Mouse (Mus musculus) gastrocnemius, adult 2 months (tissue): ENCODE results near the gene Vegfa. TPM values are rescaled to one million over a fixed set of nuclear protein-coding genes. Genes with fewer than 3 reads are reported as not detected.

ENCODE experiments used
- DNase-seq: peaks from one replicate; pipeline ENCODE4 v3.0.0; 2022
- H3K27ac ChIP-seq: fragments of 200-600 bp; 2 replicates; pipeline ENCODE4 v1.8.1; 2022; ENCODE audit warnings: mild to moderate bottlenecking
- H3K4me3 ChIP-seq: fragments of 200-600 bp; 2 replicates; pipeline ENCODE4 v1.8.1; 2022; ENCODE audit warnings: mild to moderate bottlenecking, moderate library complexity
- CTCF ChIP-seq: fragments of 200-600 bp; IDR thresholded peaks from 2 replicates; pipeline ENCODE4 v1.8.1; 2022; ENCODE audit warnings: antibody characterized with exemption, mild to moderate bottlenecking, moderate library complexity
- intact Hi-C: fragments of 180-260 bp; cut with DNase I; formaldehyde crosslinking; loops from one replicate; pipeline ENCODE4 v1.15.1; 2025
- total RNA-seq, 2 experiments: library from RNA; stranded (reverse); gene quantifications; 2 replicates each; pipeline ENCODE4 v1.2.3; 2021

Vegfa gene
- total RNA-seq, 2 experiments from 2014 or later, result 135 to 219 TPM

GRCm38 (mm10) chr17:45971800-45972199, 60.4 kb downstream of the Vegfa start:
- DNase-seq, result peak; percentile 2

GRCm38 (mm10) chr17:45970741-45971550, 61.2 kb downstream of the Vegfa start:
- no peak for TF ChIP-seq CTCF
- Histone ChIP-seq H3K4me3 (no peak overlapping the region), H3K27ac (no peak overlapping the region)
- DNase-seq, result peak; percentile 8
- intact Hi-C loops, result no loop called here

More at GRCm38 (mm10) chr17:45971800-45972199, 60.4 kb downstream of the Vegfa start:
- no peak for TF ChIP-seq CTCF
- Histone ChIP-seq H3K27ac (no peak overlapping the region), H3K4me3 (no peak overlapping the region)
- intact Hi-C loops, result no loop called here

- no peak for TF ChIP-seq CTCF
- intact Hi-C loops, result no loop called here
- Histone ChIP-seq H3K4me3 (no peak overlapping the region), H3K27ac (no peak overlapping the region)
- DNase-seq, result no peak
These were observed 62.6 kb downstream of the Vegfa start for GRCm38 (mm10) chr17:45969596-45969995.

DNA sequence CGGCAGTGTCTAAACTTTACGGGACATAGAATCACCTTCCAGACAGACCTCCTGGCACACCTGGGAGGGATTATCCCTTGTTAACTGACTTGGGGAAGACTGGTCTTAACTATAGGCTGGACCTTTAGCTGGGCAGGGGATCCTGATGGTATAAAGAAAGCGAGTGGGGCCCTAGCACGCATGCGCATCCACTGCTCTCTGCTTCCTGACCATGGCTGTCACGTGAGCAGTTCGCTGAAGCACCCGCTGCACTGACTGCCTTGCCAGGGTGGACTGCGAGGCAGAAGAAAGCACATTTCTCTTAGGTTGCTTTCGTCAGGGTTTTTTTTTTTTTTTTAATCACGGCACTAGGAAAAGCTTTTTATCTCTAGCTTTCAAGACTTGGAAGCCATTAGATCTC, 63.8 kb downstream of the Vegfa start:
- Histone ChIP-seq H3K4me3 (no peak overlapping the region), H3K27ac (no peak overlapping the region)
- no peak for TF ChIP-seq CTCF
- intact Hi-C loops, result no loop called here
- DNase-seq, result no peak

Other genes starting within 250 kb of the Vegfa start
- 100 to 1,000 TPM in 1 of 2 experiments, 10 to 100 TPM in 1; 84.2 to 104 TPM for gene Mrps18a, start 78.6 kb upstream of the Vegfa start, total RNA-seq
- gene Rsph9, start 111.8 kb upstream of the Vegfa start, total RNA-seq, result under 1 TPM; 0.47 to 0.61 TPM
- gene Mad2l1bp, start 121.2 kb upstream of the Vegfa start, total RNA-seq, result 10 to 100 TPM; 20.8 to 25.1 TPM
- gene Gtpbp2, start 128.7 kb upstream of the Vegfa start, total RNA-seq, result 10 to 100 TPM; 52.7 to 55.2 TPM
- gene Polh, start 170.3 kb upstream of the Vegfa start, total RNA-seq, result 10 to 100 TPM; 11.8 to 14.1 TPM
- gene Xpo5, start 170.4 kb upstream of the Vegfa start, total RNA-seq, result 10 to 100 TPM; 10.8 to 12.2 TPM
- gene Polr1c, start 215.7 kb upstream of the Vegfa start, total RNA-seq, result 10 to 100 TPM; 13.7 to 14.5 TPM
- 10 to 100 TPM; 55.8 to 59.5 TPM for gene Yipf3, start 215.7 kb upstream of the Vegfa start, total RNA-seq
- under 1 TPM in 1 of 2 experiments, not detected in 1; 0.14 TPM for gene Lrrc73, start 221.2 kb upstream of the Vegfa start, total RNA-seq